Mouse (Mus musculus) mature B cell (primary cell): ENCODE measurements around the gene Pi16.

Experiments
- in situ Hi-C: fragments of 300-500 bp; cut with MboI; formaldehyde crosslinking; loops from 2 replicates; pipeline ENCODE4 v1.14.3; 2019

Gene Pi16

GRCm38 (mm10) chr17:29356479-29356856 lies 39.0 kb downstream of the Pi16 start:
- in situ Hi-C loops, result no loop called here

- in situ Hi-C loops, result no loop called here
Observed at GRCm38 (mm10) chr17:29356882-29357281, 39.4 kb downstream of the Pi16 start.

- in situ Hi-C loops, result no loop called here
Observed at GRCm38 (mm10) chr17:29358928-29359327, 41.4 kb downstream of the Pi16 start.

GRCm38 (mm10) chr17:29360761-29361221 lies 43.3 kb downstream of the Pi16 start, which contains the start of gene Fgd2:
Gene Fgd2 (plus strand): TSS chr17:29360914.
- in situ Hi-C loops, result no loop called here

- in situ Hi-C loops, result no loop called here
Observed at GRCm38 (mm10) chr17:29361982-29362691, 44.7 kb downstream of the Pi16 start.

- in situ Hi-C loops, result no loop called here
Observed at GRCm38 (mm10) chr17:29363109-29363508, 45.6 kb downstream of the Pi16 start.

- in situ Hi-C loops, result no loop called here
Observed at GRCm38 (mm10) chr17:29365105-29365621, 47.7 kb downstream of the Pi16 start.

- in situ Hi-C loops, result no loop called here
Observed at GRCm38 (mm10) chr17:29368726-29369125, 51.2 kb downstream of the Pi16 start.

GRCm38 (mm10) chr17:29370984-29371723 lies 53.7 kb downstream of the Pi16 start:
- in situ Hi-C loops, result loop anchor here (5.0 to 10.0 kb wide), 2 partner anchors 109 to 326 kb away; partner anchors contain the start of gene Ppil1

- in situ Hi-C loops, result loop anchor here (10.0 kb wide), 1 partner anchor 331 kb away; no protein-coding TSS in a partner anchor
Observed at GRCm38 (mm10) chr17:29375871-29376270, 58.4 kb downstream of the Pi16 start.

- in situ Hi-C loops, result loop anchor here (10.0 kb wide), 1 partner anchor 333 kb away; no protein-coding TSS in a partner anchor
Observed at GRCm38 (mm10) chr17:29378056-29378455, 60.6 kb downstream of the Pi16 start.
